Mouse (Mus musculus): ENCODE measurements around the gene Gtf2ird1. TPM values are rescaled to one million over a fixed set of nuclear protein-coding genes. Genes with fewer than 3 reads are reported as not detected.

Gtf2ird1 gene
- polyA plus RNA-seq, 1 experiment from 2014 or later, result 48.2 TPM

DNA sequence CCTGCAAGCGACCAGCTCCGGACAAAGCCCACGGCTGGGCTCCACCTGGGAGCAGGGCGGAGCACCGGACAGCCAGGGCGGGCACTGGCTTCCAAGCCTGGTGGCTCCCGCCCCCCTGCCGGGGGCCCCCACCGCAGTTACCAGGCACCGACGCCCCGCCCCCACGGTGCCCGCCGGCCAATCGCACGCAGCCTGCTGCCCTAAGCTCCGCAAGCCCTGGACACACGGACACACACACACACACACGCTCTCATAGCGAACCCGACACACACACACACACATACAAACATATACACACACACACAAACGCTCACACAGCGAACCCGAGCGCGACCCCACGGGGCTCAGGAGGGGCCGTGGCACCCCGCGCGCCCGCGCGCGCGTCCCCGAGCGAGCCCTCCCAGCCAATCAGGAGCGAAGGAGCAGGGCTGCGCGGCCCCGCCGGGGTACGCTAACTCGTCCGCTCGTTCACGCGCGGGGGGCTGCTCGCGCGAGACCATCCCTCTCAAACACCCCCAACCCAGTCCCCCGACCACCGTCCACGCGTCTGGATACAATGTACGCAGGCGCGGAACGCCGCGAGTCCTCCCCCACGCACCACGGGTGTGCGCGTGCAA lies 143.0 kb downstream of the Gtf2ird1 start:
- H3K4me3 ChIP-seq (ENCODE audit: low read length), result peak overlapping the region; percentile 94
- peak overlapping the region; percentile 100 for H3K9ac ChIP-seq (ENCODE audit: low read length)
- H3K27ac ChIP-seq (ENCODE audit: low read length), result peak overlapping the region; percentile 100
- H3K36me3 ChIP-seq (ENCODE audit: control insufficient read depth, insufficient read depth), result peaks cover 22% of the 10 kb centered on the region
- H3K4me2 ChIP-seq (ENCODE audit: low read depth, low read length), result peak overlapping the region; percentile 82
- ATAC-seq (replicated peaks; ENCODE audit: extremely low read depth, insufficient read depth, low FRiP score), result peak; percentile 83
- H3K27me3 ChIP-seq (ENCODE audit: control insufficient read depth, insufficient read depth, low read length), result no peaks in the 10 kb centered on the region
- under 1% methylated on average over 66 of the region's 68 CpGs for WGBS
- no peaks in the 10 kb centered on the region for H3K9me3 ChIP-seq (replicated peaks; ENCODE audit: control insufficient read depth, low read length)
- peaks cover 30% of the 10 kb centered on the region for H3K4me1 ChIP-seq (ENCODE audit: control insufficient read depth, insufficient read depth, low read length)

GRCm38 (mm10) chr5:134312691-134313450 lies 143.6 kb downstream of the Gtf2ird1 start:
- WGBS, result 4% methylated on average over 19 of the region's 19 CpGs

DNA sequence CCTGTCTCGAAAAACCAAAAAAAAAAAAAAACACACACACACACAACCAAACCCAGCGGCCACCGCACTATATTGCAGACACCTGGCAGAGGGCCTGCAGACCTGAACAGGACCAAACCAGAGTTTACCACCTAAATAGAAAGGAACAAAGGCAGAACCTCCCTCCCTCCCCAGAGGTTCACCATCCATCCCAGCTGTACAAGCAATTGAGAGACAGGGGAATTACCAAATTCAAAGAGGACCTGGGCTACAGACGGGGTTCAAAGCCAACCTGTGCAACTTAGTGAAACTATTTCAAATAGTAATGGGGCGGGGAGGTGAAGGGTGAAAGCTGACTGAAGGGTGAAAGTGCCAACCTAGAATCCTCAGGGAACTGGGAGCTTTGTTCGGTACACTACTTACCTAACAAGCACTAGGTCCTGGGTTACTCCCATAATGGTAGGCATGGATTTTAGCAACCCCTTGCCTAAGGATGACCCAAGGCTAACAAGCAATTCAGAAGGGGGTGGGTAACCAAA lies 144.6 kb downstream of the Gtf2ird1 start:
- no peak for ATAC-seq (replicated peaks; ENCODE audit: extremely low read depth, insufficient read depth, low FRiP score)
- peak overlapping the region; percentile 47 for H3K27ac ChIP-seq (ENCODE audit: low read length)
- WGBS, result 79% methylated on average over 6 of the region's 6 CpGs
- H3K9me3 ChIP-seq (replicated peaks; ENCODE audit: control insufficient read depth, low read length), result no peaks in the 10 kb centered on the region
- peaks cover 30% of the 10 kb centered on the region for H3K4me1 ChIP-seq (ENCODE audit: control insufficient read depth, insufficient read depth, low read length)
- H3K4me3 ChIP-seq (ENCODE audit: low read length), result peak overlapping the region; percentile 94
- H3K4me2 ChIP-seq (ENCODE audit: low read depth, low read length), result peak overlapping the region; percentile 82
- peaks cover 25% of the 10 kb centered on the region for H3K36me3 ChIP-seq (ENCODE audit: control insufficient read depth, insufficient read depth)
- H3K9ac ChIP-seq (ENCODE audit: low read length), result peak overlapping the region; percentile 100
- H3K27me3 ChIP-seq (ENCODE audit: control insufficient read depth, insufficient read depth, low read length), result no peaks in the 10 kb centered on the region

More at GRCm38 (mm10) chr5:134312691-134313450, 143.6 kb downstream of the Gtf2ird1 start:
- Histone ChIP-seq H3K27me3 (ENCODE audit: control insufficient read depth, insufficient read depth, low read length) (no peaks in the 10 kb centered on the region), H3K4me1 (ENCODE audit: control insufficient read depth, insufficient read depth, low read length) (peaks cover 30% of the 10 kb centered on the region), H3K27ac (ENCODE audit: low read length) (peak overlapping the region; percentile 100), H3K9me3 (replicated peaks; ENCODE audit: control insufficient read depth, low read length) (no peaks in the 10 kb centered on the region), H3K36me3 (ENCODE audit: control insufficient read depth, insufficient read depth) (peaks cover 23% of the 10 kb centered on the region), H3K4me2 (ENCODE audit: low read depth, low read length) (peak overlapping the region; percentile 82), H3K4me3 (ENCODE audit: low read length) (peak overlapping the region; percentile 94), H3K9ac (ENCODE audit: low read length) (peak overlapping the region; percentile 100)
- ATAC-seq (replicated peaks; ENCODE audit: extremely low read depth, insufficient read depth, low FRiP score), result no peak

GRCm38 (mm10) chr5:134310201-134310600 lies 146.3 kb downstream of the Gtf2ird1 start:
- Histone ChIP-seq H3K4me2 (ENCODE audit: low read depth, low read length) (no peak overlapping the region), H3K9ac (ENCODE audit: low read length) (no peak overlapping the region), H3K4me3 (ENCODE audit: low read length) (no peak overlapping the region), H3K27me3 (ENCODE audit: control insufficient read depth, insufficient read depth, low read length) (no peaks in the 10 kb centered on the region), H3K36me3 (ENCODE audit: control insufficient read depth, insufficient read depth) (peaks cover 29% of the 10 kb centered on the region), H3K9me3 (replicated peaks; ENCODE audit: control insufficient read depth, low read length) (no peaks in the 10 kb centered on the region), H3K4me1 (ENCODE audit: control insufficient read depth, insufficient read depth, low read length) (peaks cover 19% of the 10 kb centered on the region), H3K27ac (ENCODE audit: low read length) (no peak overlapping the region)
- no peak for ATAC-seq (replicated peaks; ENCODE audit: extremely low read depth, insufficient read depth, low FRiP score)
- WGBS, result 89% methylated on average over 9 of the region's 9 CpGs

- H3K9ac ChIP-seq (ENCODE audit: low read length), result no peak overlapping the region
- WGBS, result 97% methylated on average over 1 of the region's 1 CpGs
- no peak for ATAC-seq (replicated peaks; ENCODE audit: extremely low read depth, insufficient read depth, low FRiP score)
Observed at GRCm38 (mm10) chr5:134309345-134309744, 147.2 kb downstream of the Gtf2ird1 start.

More at GRCm38 (mm10) chr5:134309345-134309744, 147.2 kb downstream of the Gtf2ird1 start:
- H3K4me2 ChIP-seq (ENCODE audit: low read depth, low read length), result no peak overlapping the region
- peaks cover 19% of the 10 kb centered on the region for H3K4me1 ChIP-seq (ENCODE audit: control insufficient read depth, insufficient read depth, low read length)
- no peak overlapping the region for H3K4me3 ChIP-seq (ENCODE audit: low read length)
- peaks cover 31% of the 10 kb centered on the region for H3K36me3 ChIP-seq (ENCODE audit: control insufficient read depth, insufficient read depth)
- no peak overlapping the region for H3K27ac ChIP-seq (ENCODE audit: low read length)
- no peaks in the 10 kb centered on the region for H3K27me3 ChIP-seq (ENCODE audit: control insufficient read depth, insufficient read depth, low read length)
- H3K9me3 ChIP-seq (replicated peaks; ENCODE audit: control insufficient read depth, low read length), result no peaks in the 10 kb centered on the region

Small RNA genes lying within 50 kb of the gene (microRNA-seq; reads per million reads assigned to microRNA genes)
- not detected for gene Gm26340
- not detected for gene Mir3965

Other genes starting within 250 kb of the Gtf2ird1 start
- 3.0 and 3.5 TPM in 2 replicates for gene Ncf1, start 227.1 kb downstream of the Gtf2ird1 start, polyA plus RNA-seq (2015; fragmentation: Nextera tagmentation; extraction: Ambion mirVana)
- gene Gtf2i, start 142.0 kb downstream of the Gtf2ird1 start, polyA plus RNA-seq (2015; fragmentation: Nextera tagmentation; extraction: Ambion mirVana), result 116 and 132 TPM in 2 replicates
- gene Clip2, start 95.7 kb upstream of the Gtf2ird1 start, polyA plus RNA-seq (2015; fragmentation: Nextera tagmentation; extraction: Ambion mirVana), result 1.4 TPM in 2 replicates
- not detected in 2 replicates for gene Syna, start 103.5 kb upstream of the Gtf2ird1 start, polyA plus RNA-seq (2015; fragmentation: Nextera tagmentation; extraction: Ambion mirVana)
- gene Rfc2, start 124.7 kb upstream of the Gtf2ird1 start, polyA plus RNA-seq (2015; fragmentation: Nextera tagmentation; extraction: Ambion mirVana), result 190 and 224 TPM in 2 replicates
- 4.5 and 5.7 TPM in 2 replicates for gene Lat2, start 158.3 kb upstream of the Gtf2ird1 start, polyA plus RNA-seq (2015; fragmentation: Nextera tagmentation; extraction: Ambion mirVana)
- 347 and 358 TPM in 2 replicates for gene Eif4h, start 182.8 kb upstream of the Gtf2ird1 start, polyA plus RNA-seq (2015; fragmentation: Nextera tagmentation; extraction: Ambion mirVana)
- 4.6 and 5.1 TPM in 2 replicates for gene Limk1, start 231.9 kb upstream of the Gtf2ird1 start, polyA plus RNA-seq (2015; fragmentation: Nextera tagmentation; extraction: Ambion mirVana)

Data from heart, embryonic 16.5 days (tissue).